Mouse (Mus musculus) myocyte (in vitro differentiated cells): ENCODE results near the gene Ube2f. TPM values are rescaled to one million over a fixed set of nuclear protein-coding genes. Genes with fewer than 3 reads are reported as not detected.

Experiments
- H3K27me3 ChIP-seq: one replicate; pipeline ENCODE4 v1.6.1; 2011; ENCODE audit not compliant: control insufficient read depth, insufficient read depth, insufficient read length
- H3K36me3 ChIP-seq: one replicate; pipeline ENCODE4 v1.6.1; 2011; ENCODE audit not compliant: control insufficient read depth, insufficient read depth
- H3K4me2 ChIP-seq: one replicate; pipeline ENCODE4 v1.6.1; 2011; ENCODE audit warnings: low read depth, control low read depth
- H3K4me3 ChIP-seq: one replicate; pipeline ENCODE4 v1.5.1; 2011; ENCODE audit warnings: mild to moderate bottlenecking, control low read depth, moderate library complexity
- H3K79me2 ChIP-seq: one replicate; pipeline ENCODE4 v1.6.1; 2011; ENCODE audit not compliant: control insufficient read depth, insufficient read depth
- H3ac ChIP-seq: one replicate; pipeline ENCODE4 v1.6.1; 2011; ENCODE audit not compliant: control insufficient read depth, insufficient read length
- CEBPB ChIP-seq: IDR thresholded peaks from 2 replicates; pipeline ENCODE4 v1.6.1; 2011; ENCODE audit warnings: mild to moderate bottlenecking, moderate library complexity; ENCODE audit not compliant: poor library complexity, insufficient read depth, severe bottlenecking
- E2F4 ChIP-seq: IDR thresholded peaks from one replicate; pipeline ENCODE4 v1.6.1; 2011; ENCODE audit warnings: mild to moderate bottlenecking, control low read depth, moderate library complexity; ENCODE audit not compliant: insufficient read depth
- MAX ChIP-seq: IDR thresholded peaks from one replicate; pipeline ENCODE4 v1.6.1; 2011; ENCODE audit warnings: low read depth, mild to moderate bottlenecking, control low read depth
- MYOD1 ChIP-seq, 3 experiments: IDR thresholded peaks; one replicate each; pipeline ENCODE4 v1.6.1; 2011; ENCODE audit warnings: control low read depth in 2 of 3, low read depth in 2 of 3, mild to moderate bottlenecking in 2 of 3, moderate library complexity in 1 of 3; ENCODE audit not compliant: insufficient read length in 2 of 3, control insufficient read depth in 1 of 3
- MYOG ChIP-seq, 3 experiments: IDR thresholded peaks; one replicate each; pipeline ENCODE4 v1.6.1; 2011; ENCODE audit warnings: control low read depth in 2 of 3, low read depth in 2 of 3, mild to moderate bottlenecking in 2 of 3; ENCODE audit not compliant: insufficient read length in 2 of 3, control insufficient read depth in 1 of 3, insufficient read depth in 1 of 3
- POLR2A ChIP-seq: IDR thresholded peaks from one replicate; pipeline ENCODE4 v1.6.1; 2011; ENCODE audit warnings: low read depth, mild to moderate bottlenecking, control low read depth, moderate library complexity; ENCODE audit not compliant: insufficient read length
- POLR2AphosphoS2 ChIP-seq: IDR thresholded peaks from one replicate; pipeline ENCODE4 v1.6.1; 2011; ENCODE audit warnings: low read depth, control low read depth; ENCODE audit not compliant: insufficient read length
- REST ChIP-seq: IDR thresholded peaks from one replicate; pipeline ENCODE4 v1.6.1; 2011; ENCODE audit warnings: mild to moderate bottlenecking, control low read depth, moderate library complexity; ENCODE audit not compliant: insufficient read depth, insufficient read length
- SRF ChIP-seq: IDR thresholded peaks from one replicate; pipeline ENCODE4 v1.6.1; 2011; ENCODE audit warnings: low read depth; ENCODE audit not compliant: control insufficient read depth, insufficient read length
- TCF12 ChIP-seq: IDR thresholded peaks from one replicate; pipeline ENCODE4 v1.6.1; 2011; ENCODE audit warnings: mild to moderate bottlenecking, control low read depth; ENCODE audit not compliant: poor library complexity, insufficient read depth, severe bottlenecking
- TCF3 ChIP-seq: IDR thresholded peaks from one replicate; pipeline ENCODE4 v1.6.1; 2011; ENCODE audit warnings: low read depth, control low read depth; ENCODE audit not compliant: insufficient read length
- USF1 ChIP-seq: IDR thresholded peaks from one replicate; pipeline ENCODE4 v1.6.1; 2011; ENCODE audit warnings: low read depth, mild to moderate bottlenecking, control low read depth, moderate library complexity
- polyA plus RNA-seq: library from polyadenylated mRNA; unstranded; fragments of >200 nt; fragmentation: generic; extraction: Trizol; gene quantifications from one replicate; pipeline ENCODE4 v1.2.1, GENCODE M21; 2012; ENCODE audit warnings: missing spikeins

Ube2f gene
- polyA plus RNA-seq, 1 experiment = 70.3 TPM

GRCm38 (mm10) chr1:91299026-91299706 is 49.1 kb downstream of the Ube2f start:
- no peaks in the 10 kb centered on the region for H3K27me3 ChIP-seq
- H3K36me3 ChIP-seq = peaks cover 3% of the 10 kb centered on the region
- H3ac ChIP-seq = no peak overlapping the region
- no peaks in the 10 kb centered on the region for H3K79me2 ChIP-seq
- no peak for TF ChIP-seq MAX
- peak overlapping the region; percentile 69 for H3K4me2 ChIP-seq
- H3K4me3 ChIP-seq = peak overlapping the region; percentile 71

GRCm38 (mm10) chr1:91299707-91300426 is 49.8 kb downstream of the Ube2f start:
- H3K4me2 ChIP-seq = no peak overlapping the region

GRCm38 (mm10) chr1:91301206-91301920 is 51.3 kb downstream of the Ube2f start:
- Histone ChIP-seq H3K36me3 (peaks cover 7% of the 10 kb centered on the region), H3K4me2 (no peak overlapping the region), H3K79me2 (no peaks in the 10 kb centered on the region), H3ac (no peak overlapping the region), H3K4me3 (no peak overlapping the region), H3K27me3 (no peaks in the 10 kb centered on the region)
- TF ChIP-seq REST = no peak
- no peak for TF ChIP-seq MYOG (IDR thresholded peaks at IDR 0.05; ENCODE audit: control insufficient read depth in 1 of 3, insufficient read depth in 1 of 3, insufficient read length in 2 of 3, low read depth in 2 of 3)
- TF ChIP-seq POLR2A = no peak
- no peak for TF ChIP-seq MYOD1 (IDR thresholded peaks at IDR 0.05; ENCODE audit: control insufficient read depth in 1 of 3, insufficient read length in 2 of 3, low read depth in 2 of 3)
- no peak for TF ChIP-seq POLR2AphosphoS2
- no peak for TF ChIP-seq USF1
- no peak for TF ChIP-seq MAX
- no peak for TF ChIP-seq E2F4
- TF ChIP-seq TCF12 = no peak
- no peak for TF ChIP-seq TCF3
- TF ChIP-seq SRF = no peak
- no peak for TF ChIP-seq CEBPB

More at GRCm38 (mm10) chr1:91299707-91300426, 49.8 kb downstream of the Ube2f start:
- TF ChIP-seq CEBPB (no peak), POLR2AphosphoS2 (no peak), MYOD1 (IDR thresholded peaks at IDR 0.05; ENCODE audit: control insufficient read depth in 1 of 3, insufficient read length in 2 of 3, low read depth in 2 of 3) (no peak), SRF (no peak), USF1 (no peak), REST (no peak), TCF12 (no peak), TCF3 (no peak), E2F4 (no peak), MYOG (IDR thresholded peaks at IDR 0.05; ENCODE audit: control insufficient read depth in 1 of 3, insufficient read depth in 1 of 3, insufficient read length in 2 of 3, low read depth in 2 of 3) (no peak), POLR2A (no peak), MAX (no peak)
- H3K79me2 ChIP-seq = no peaks in the 10 kb centered on the region
- H3K36me3 ChIP-seq = peaks cover 3% of the 10 kb centered on the region
- H3K27me3 ChIP-seq = no peaks in the 10 kb centered on the region
- H3ac ChIP-seq = no peak overlapping the region
- H3K4me3 ChIP-seq = no peak overlapping the region

- TF ChIP-seq TCF3 = no peak
- no peak for TF ChIP-seq TCF12
- Histone ChIP-seq H3K4me3 (no peak overlapping the region), H3K36me3 (peaks cover 10% of the 10 kb centered on the region), H3K27me3 (no peaks in the 10 kb centered on the region), H3ac (no peak overlapping the region), H3K4me2 (no peak overlapping the region), H3K79me2 (no peaks in the 10 kb centered on the region)
Observed at GRCm38 (mm10) chr1:91302021-91302420, 51.9 kb downstream of the Ube2f start.

GRCm38 (mm10) chr1:91304621-91305020 is 54.5 kb downstream of the Ube2f start:
- Histone ChIP-seq H3K36me3 (peaks cover 16% of the 10 kb centered on the region), H3K4me2 (no peak overlapping the region), H3K27me3 (no peaks in the 10 kb centered on the region), H3K4me3 (no peak overlapping the region), H3ac (no peak overlapping the region), H3K79me2 (no peaks in the 10 kb centered on the region)
- TF ChIP-seq MYOG (IDR thresholded peaks at IDR 0.05; ENCODE audit: control insufficient read depth in 1 of 3, insufficient read depth in 1 of 3, insufficient read length in 2 of 3, low read depth in 2 of 3) = no peak
- TF ChIP-seq MYOD1 (IDR thresholded peaks at IDR 0.05; ENCODE audit: control insufficient read depth in 1 of 3, insufficient read length in 2 of 3, low read depth in 2 of 3) = no peak
- no peak for TF ChIP-seq TCF12
- no peak for TF ChIP-seq POLR2A
- TF ChIP-seq SRF = no peak
